Mouse (Mus musculus) neural tube, embryonic 14.5 days (tissue): ENCODE measurements around the gene Spata31d1c. TPM values are rescaled to one million over a fixed set of nuclear protein-coding genes. Genes with fewer than 3 reads are reported as not detected.

ENCODE experiments used
- ATAC-seq: fragments of 200-750 bp; cut with Nextera tagmentation; 2 replicates; pipeline ENCODE4 v1.8.0; 2017; ENCODE audit warnings: low read depth, mild to moderate bottlenecking, moderate TSS enrichment, moderate library complexity
- H3K27ac ChIP-seq: fragments of 300-500 bp; sonication (generic); 2 replicates; pipeline ENCODE4 v1.5.1; 2014; ENCODE audit warnings: low read depth, mild to moderate bottlenecking, control low read depth, low read length, moderate library complexity, mixed read lengths
- H3K27me3 ChIP-seq: fragments of 300-500 bp; sonication (generic); 2 replicates; pipeline ENCODE4 v1.6.1; 2014; ENCODE audit warnings: low read length; ENCODE audit not compliant: control insufficient read depth, insufficient read depth
- H3K36me3 ChIP-seq: fragments of 300-500 bp; sonication (generic); 2 replicates; pipeline ENCODE4 v1.6.1; 2014; ENCODE audit warnings: low read length, mixed read lengths; ENCODE audit not compliant: control insufficient read depth, insufficient read depth
- H3K4me1 ChIP-seq: fragments of 300-500 bp; sonication (generic); 2 replicates; pipeline ENCODE4 v1.6.1; 2014; ENCODE audit warnings: low read length; ENCODE audit not compliant: control insufficient read depth, insufficient read depth
- H3K4me2 ChIP-seq: fragments of 300-500 bp; sonication (generic); 2 replicates; pipeline ENCODE4 v1.6.1; 2014; ENCODE audit warnings: mild to moderate bottlenecking, low read depth, low read length, control low read depth
- H3K4me3 ChIP-seq: fragments of 300-500 bp; sonication (generic); 2 replicates; pipeline ENCODE4 v1.5.1; 2014; ENCODE audit warnings: low read depth, low read length, control low read depth, mixed read lengths
- H3K9ac ChIP-seq: fragments of 300-500 bp; sonication (generic); replicated peaks from 2 replicates; pipeline ENCODE4 v1.6.1; 2014; ENCODE audit warnings: low read depth, mild to moderate bottlenecking, control low read depth, low read length, mixed read lengths
- H3K9me3 ChIP-seq: fragments of 300-500 bp; sonication (generic); 2 replicates; pipeline ENCODE4 v1.6.1; 2016; ENCODE audit warnings: low read length; ENCODE audit not compliant: control insufficient read depth
- WGBS: fragments of 180-500 bp; shearing (Covaris S2); extraction: QIAGEN DNeasy Blood & Tissue Kit; methylation state at CpG from one replicate; pipeline ENCODE4 v1.1.7; 2014; 5-methylcytosine and 5-hydroxymethylcytosine counted together
- polyA plus RNA-seq: library from polyadenylated mRNA; unstranded; fragments of >200 nt; fragmentation: Nextera tagmentation; extraction: Ambion mirVana; gene quantifications from 2 replicates; pipeline ENCODE4 v1.2.1, GENCODE M21; 2014

Gene Spata31d1c
- 0.08 TPM in 1 of 2 replicates, not detected in the other for polyA plus RNA-seq

GRCm38 (mm10) chr13:65032758-65033157, at the start of gene Spata31d1c:
Spata31d1c (plus strand) TSS chr13:65033058.
- Histone ChIP-seq H3K9me3 (no peaks in the 10 kb centered on the region), H3K36me3 (no peaks in the 10 kb centered on the region), H3K4me3 (no peak within 1 kb of the TSS), H3K27me3 (no peaks in the 10 kb centered on the region), H3K9ac (no peak within 1 kb of the TSS), H3K4me2 (no peak within 1 kb of the TSS), H3K4me1 (no peaks in the 10 kb centered on the region), H3K27ac (no peak within 1 kb of the TSS)
- ATAC-seq, result no peak

- H3K27me3 ChIP-seq, result no peaks in the 10 kb centered on the region
- H3K27ac ChIP-seq, result no peak overlapping the region
- H3K36me3 ChIP-seq, result no peaks in the 10 kb centered on the region
- H3K4me2 ChIP-seq, result no peak overlapping the region
- no peak overlapping the region for H3K4me3 ChIP-seq
- H3K9ac ChIP-seq, result no peak overlapping the region
- ATAC-seq, result no peak
- H3K9me3 ChIP-seq, result no peaks in the 10 kb centered on the region
- H3K4me1 ChIP-seq, result no peaks in the 10 kb centered on the region
Observed at GRCm38 (mm10) chr13:64988828-64989227, 44.0 kb upstream of the Spata31d1c start.

DNA sequence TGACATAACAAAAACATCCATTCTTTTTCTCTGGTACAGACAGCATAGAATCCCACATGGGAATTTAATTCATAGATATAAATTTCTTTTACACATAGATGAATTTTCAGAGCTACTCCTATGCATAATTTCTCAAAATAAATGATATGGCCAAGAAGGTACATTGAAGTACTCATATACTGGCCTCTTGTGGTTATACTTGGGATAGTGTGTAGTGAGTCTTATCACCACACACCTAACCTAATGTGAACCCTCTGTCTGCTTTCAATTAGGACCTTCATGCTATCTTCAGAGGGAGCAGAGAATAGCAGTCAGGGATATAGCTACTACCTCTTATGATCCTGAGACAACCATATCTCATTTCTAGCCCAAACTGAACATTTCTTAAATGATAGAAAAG, 27.4 kb upstream of the Spata31d1c start:
- no peaks in the 10 kb centered on the region for H3K27me3 ChIP-seq
- H3K4me3 ChIP-seq, result no peak overlapping the region
- no peaks in the 10 kb centered on the region for H3K9me3 ChIP-seq
- no peak overlapping the region for H3K9ac ChIP-seq
- no peaks in the 10 kb centered on the region for H3K36me3 ChIP-seq
- no peaks in the 10 kb centered on the region for H3K4me1 ChIP-seq
- H3K27ac ChIP-seq, result no peak overlapping the region
- no peak overlapping the region for H3K4me2 ChIP-seq
- no peak for ATAC-seq

- Histone ChIP-seq H3K36me3 (no peaks in the 10 kb centered on the region), H3K27me3 (no peaks in the 10 kb centered on the region), H3K27ac (no peak overlapping the region), H3K9ac (no peak overlapping the region), H3K4me2 (no peak overlapping the region), H3K9me3 (no peaks in the 10 kb centered on the region), H3K4me3 (no peak overlapping the region), H3K4me1 (no peaks in the 10 kb centered on the region)
- WGBS, result 96% methylated on average over 1 of the region's 1 CpGs
- no peak for ATAC-seq
Observed at GRCm38 (mm10) chr13:65006760-65007159, 26.1 kb upstream of the Spata31d1c start.

DNA sequence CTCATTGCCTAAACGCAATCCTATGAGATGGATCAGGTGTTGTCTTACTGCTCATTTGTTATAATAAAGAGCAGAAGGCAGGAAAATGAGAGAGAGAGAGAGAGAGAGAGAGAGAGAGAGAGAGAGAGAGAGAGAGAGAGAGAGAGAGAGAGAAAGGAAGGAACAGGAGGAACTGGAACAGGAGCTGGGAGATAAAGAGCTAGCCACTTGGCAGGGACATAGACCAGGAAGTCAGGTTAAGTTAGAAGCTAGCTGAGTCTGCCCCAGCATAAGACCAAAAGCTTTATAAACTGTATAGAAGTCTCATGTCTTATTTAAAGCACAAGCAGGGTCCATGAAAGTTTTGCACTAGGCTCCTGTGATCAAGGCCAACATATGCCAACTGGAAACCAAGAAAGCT, 24.9 kb upstream of the Spata31d1c start:
- Histone ChIP-seq H3K4me2 (no peak overlapping the region), H3K4me3 (no peak overlapping the region), H3K9me3 (no peaks in the 10 kb centered on the region), H3K27me3 (no peaks in the 10 kb centered on the region), H3K27ac (no peak overlapping the region), H3K9ac (no peak overlapping the region), H3K4me1 (no peaks in the 10 kb centered on the region), H3K36me3 (no peaks in the 10 kb centered on the region)
- no peak for ATAC-seq
- WGBS, result 60% methylated on average over 1 of the region's 1 CpGs

DNA sequence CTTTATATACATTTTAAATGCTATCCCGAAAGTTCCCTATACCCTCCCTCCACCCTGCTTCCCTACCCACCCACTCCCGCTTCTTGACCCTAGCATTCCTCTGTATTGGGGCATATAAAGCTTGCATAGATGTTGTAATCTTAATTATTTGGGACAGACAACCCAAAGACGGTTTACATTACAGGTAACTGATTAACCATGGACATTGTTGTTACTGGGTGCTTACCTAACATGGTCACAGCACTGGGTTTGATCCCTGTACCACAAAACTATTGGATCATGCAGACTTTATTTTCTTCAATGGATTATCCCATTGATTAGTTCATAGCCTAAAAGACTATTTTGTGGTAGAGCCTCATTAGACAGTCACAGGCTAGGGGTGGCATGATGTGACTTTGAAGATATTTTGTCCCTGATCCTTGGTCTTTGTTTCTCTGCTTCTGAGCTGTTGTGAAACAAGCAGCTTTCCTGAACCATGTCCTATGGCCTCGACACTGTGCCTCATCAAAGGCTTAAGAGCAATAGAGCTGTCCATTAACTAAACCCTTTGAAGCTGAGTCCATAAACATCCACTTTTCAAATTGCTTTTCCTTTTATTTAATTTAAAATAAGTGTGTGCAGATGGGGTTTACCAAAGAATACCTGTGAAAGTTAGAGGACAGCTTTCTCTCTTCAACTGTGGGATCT, 21.7 kb upstream of the Spata31d1c start:
- ATAC-seq, result no peak
- H3K4me3 ChIP-seq, result no peak overlapping the region
- 49% methylated on average over 4 of the region's 4 CpGs for WGBS

DNA sequence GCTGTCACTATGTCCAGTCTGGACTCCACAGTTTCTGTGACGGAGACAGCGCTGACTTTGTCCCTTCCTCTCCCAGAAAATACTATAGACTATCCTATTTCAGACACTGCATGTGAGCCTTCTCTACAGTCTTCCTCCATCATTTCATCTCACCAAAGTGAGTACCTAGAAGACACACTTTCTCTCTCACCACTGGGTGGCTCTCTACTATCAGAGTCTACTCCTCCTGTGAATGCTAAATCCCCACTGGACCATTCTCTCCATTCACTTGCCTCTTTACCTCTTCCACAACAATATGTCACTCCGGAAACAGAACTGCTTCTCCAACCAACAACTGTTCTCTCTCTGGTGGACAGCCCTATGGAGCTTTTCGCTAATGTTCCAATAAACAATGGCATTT, 2.2 kb downstream of the Spata31d1c start:
- Histone ChIP-seq H3K27me3 (no peaks in the 10 kb centered on the region), H3K4me3 (no peak overlapping the region), H3K4me2 (no peak overlapping the region), H3K9ac (no peak overlapping the region), H3K4me1 (no peaks in the 10 kb centered on the region), H3K27ac (no peak overlapping the region), H3K36me3 (no peaks in the 10 kb centered on the region), H3K9me3 (no peaks in the 10 kb centered on the region)
- no peak for ATAC-seq
- 72% methylated on average over 4 of the region's 4 CpGs for WGBS

More for the DNA sequence above, 21.7 kb upstream of the Spata31d1c start:
- no peak overlapping the region for H3K4me2 ChIP-seq
- H3K4me1 ChIP-seq, result no peaks in the 10 kb centered on the region
- no peak overlapping the region for H3K9ac ChIP-seq
- H3K27me3 ChIP-seq, result no peaks in the 10 kb centered on the region
- H3K27ac ChIP-seq, result no peak overlapping the region
- H3K9me3 ChIP-seq, result no peaks in the 10 kb centered on the region
- no peaks in the 10 kb centered on the region for H3K36me3 ChIP-seq

GRCm38 (mm10) chr13:65052660-65053059, 19.8 kb downstream of the Spata31d1c start, which contains the start of gene Prss47:
Prss47 (minus strand) TSS chr13:65052760.
- Histone ChIP-seq H3K27ac (no peak within 1 kb of the TSS), H3K36me3 (no peaks in the 10 kb centered on the region), H3K9me3 (no peaks in the 10 kb centered on the region; the same call in 1 of the 2 replicates), H3K4me2 (no peak within 1 kb of the TSS), H3K9ac (no peak within 1 kb of the TSS), H3K27me3 (no peaks in the 10 kb centered on the region), H3K4me3 (no peak within 1 kb of the TSS), H3K4me1 (no peaks in the 10 kb centered on the region)
- 84% methylated on average over 9 of the region's 9 CpGs for WGBS
- no peak for ATAC-seq

DNA sequence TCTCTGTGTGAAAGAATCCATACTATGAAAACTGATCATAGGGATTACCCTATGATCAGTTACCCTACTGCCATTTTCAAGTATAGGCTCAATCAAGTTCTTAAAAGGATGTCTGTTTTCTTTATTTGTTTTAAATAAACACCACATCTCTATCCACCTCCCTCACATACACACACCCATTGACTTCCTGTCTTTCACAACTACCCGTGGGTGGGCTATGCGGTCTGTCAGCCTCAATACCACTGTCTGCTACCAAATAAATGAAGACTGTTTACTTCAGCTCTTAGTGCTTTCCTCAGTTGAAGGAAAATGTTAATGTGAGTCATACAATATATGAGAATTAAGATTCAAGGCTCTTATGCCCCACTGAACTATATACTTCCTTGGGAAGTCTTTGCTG, 37.1 kb downstream of the Spata31d1c start:
- 91% methylated on average over 2 of the region's 2 CpGs for WGBS
- ATAC-seq, result no peak
- Histone ChIP-seq H3K9me3 (no peaks in the 10 kb centered on the region), H3K27me3 (no peaks in the 10 kb centered on the region), H3K27ac (no peak overlapping the region), H3K9ac (no peak overlapping the region), H3K4me3 (no peak overlapping the region), H3K4me2 (no peak overlapping the region), H3K36me3 (peaks cover 4% of the 10 kb centered on the region; the same call in 1 of the 2 replicates), H3K4me1 (no peaks in the 10 kb centered on the region)
